Mouse (Mus musculus) brown adipose tissue, adult 24 weeks (tissue): ENCODE measurements around the gene Idi1. TPM values are rescaled to one million over a fixed set of nuclear protein-coding genes. Genes with fewer than 3 reads are reported as not detected.
"Not testable (repeated sequence)": the region's sequence is repeated elsewhere in the genome, so short reads cannot be mapped to it uniquely, and the experiment has no call there.

ENCODE experiments used
- H3K27ac ChIP-seq: fragments of 200-500 bp; replicated peaks from 2 replicates; pipeline ENCODE4 v1.5.1; 2012; ENCODE audit warnings: low read depth, mild to moderate bottlenecking, low read length
- H3K4me1 ChIP-seq: fragments of 200-500 bp; 2 replicates; pipeline ENCODE4 v1.6.1; 2012; ENCODE audit warnings: low read length, mixed read lengths; ENCODE audit not compliant: control insufficient read depth, insufficient read depth, insufficient read length
- H3K4me3 ChIP-seq: fragments of 200-500 bp; 2 replicates; pipeline ENCODE4 v1.5.1; 2012; ENCODE audit warnings: low read depth, mild to moderate bottlenecking, low read length, moderate library complexity; ENCODE audit not compliant: insufficient read depth
- polyA plus RNA-seq: library from polyadenylated mRNA; stranded (reverse); fragments of >200 nt; gene quantifications from 2 replicates; pipeline ENCODE4 v1.2.4, GENCODE M21; 2012; ENCODE audit not compliant: missing spikeins, insufficient read depth, insufficient read length

The Idi1 gene
- polyA plus RNA-seq, 1 experiment = 96.8 TPM

DNA sequence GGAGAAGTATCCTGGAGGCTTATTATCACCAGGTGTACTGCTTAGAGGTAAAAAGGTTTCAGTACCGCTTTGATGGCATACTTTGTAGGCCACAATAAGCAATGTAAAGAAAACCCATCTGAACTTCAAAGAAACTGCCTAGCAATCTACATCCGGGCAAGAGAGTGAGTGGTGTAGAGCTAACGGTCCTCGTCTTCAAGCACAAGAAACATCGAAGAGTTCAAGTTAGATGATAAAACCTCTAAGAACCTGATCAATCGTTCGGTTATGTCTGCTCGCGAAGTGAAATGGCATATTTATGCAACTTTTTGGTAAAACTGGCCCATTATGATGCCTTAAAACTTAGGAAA lies 15.2 kb upstream of the Idi1 start:
- peak overlapping the region; percentile 98 for H3K4me3 ChIP-seq
- H3K4me1 ChIP-seq = peaks cover 8% of the 10 kb centered on the region
- peak overlapping the region; percentile 94 for H3K27ac ChIP-seq

- peaks cover 8% of the 10 kb centered on the region for H3K4me1 ChIP-seq
- H3K4me3 ChIP-seq = peak overlapping the region; percentile 98
- H3K27ac ChIP-seq = peak overlapping the region; percentile 94
Observed at GRCm38 (mm10) chr13:8870510-8871313, 14.6 kb upstream of the Idi1 start.

DNA sequence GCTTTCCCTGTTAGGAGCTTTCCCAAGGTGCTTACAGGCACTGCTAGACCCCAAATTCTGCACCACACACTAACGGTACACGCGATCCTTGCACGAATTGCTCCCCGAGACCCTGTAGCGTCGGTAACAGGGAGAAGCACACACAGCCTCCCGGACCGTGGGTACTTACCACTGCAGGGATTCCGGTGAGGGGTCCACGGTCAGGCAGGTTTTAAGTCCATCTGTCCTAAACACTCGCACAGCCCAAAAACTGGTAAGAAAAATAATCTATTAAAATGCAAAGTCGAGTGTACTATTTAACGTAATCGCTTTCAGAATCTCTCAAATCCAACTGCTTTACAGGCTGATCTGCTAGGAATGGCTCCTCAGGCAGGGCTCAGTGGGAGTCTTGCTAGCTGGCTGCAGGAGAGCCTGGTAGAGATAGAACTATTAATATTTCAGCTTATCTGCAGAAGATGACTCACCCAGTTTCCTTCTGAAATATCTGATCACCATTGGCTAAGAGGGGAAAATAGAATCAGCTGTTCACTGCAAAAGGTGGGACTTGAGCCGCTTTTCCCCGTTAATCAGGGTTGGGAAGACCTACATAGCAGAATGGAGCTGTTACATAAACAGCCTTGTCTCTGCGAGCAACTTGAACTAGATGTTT lies 13.9 kb upstream of the Idi1 start, which contains the start of gene Wdr37:
Wdr37 (minus strand) TSS at position 596 of the 649 bp plus-strand sequence.
- H3K4me1 ChIP-seq = peaks cover 8% of the 10 kb centered on the region; the same call in 1 of the 2 replicates
- H3K4me3 ChIP-seq = peak within 1 kb of the TSS; percentile 98
- peak within 1 kb of the TSS; percentile 94 for H3K27ac ChIP-seq

DNA sequence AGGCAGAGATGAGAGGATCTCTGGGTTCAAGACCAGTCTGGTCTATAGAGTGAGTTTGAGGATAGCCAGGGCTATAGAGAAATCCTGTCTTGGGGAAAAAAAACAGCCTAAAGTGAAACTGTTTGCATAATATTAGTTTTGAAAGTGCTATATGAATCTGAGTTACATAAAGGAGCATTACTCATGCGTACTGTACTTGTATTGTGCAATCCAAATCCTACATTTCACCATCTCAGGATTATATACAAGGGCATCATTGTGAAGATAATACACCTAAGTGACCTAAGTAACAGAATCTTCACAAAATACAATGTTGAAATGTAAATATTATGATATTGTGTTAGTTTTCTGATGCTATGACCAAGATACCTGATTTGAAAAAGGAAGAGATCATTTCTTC lies 11.5 kb upstream of the Idi1 start:
- Histone ChIP-seq H3K4me3 (no peak overlapping the region), H3K27ac (no peak overlapping the region), H3K4me1 (no peaks in the 10 kb centered on the region)

DNA sequence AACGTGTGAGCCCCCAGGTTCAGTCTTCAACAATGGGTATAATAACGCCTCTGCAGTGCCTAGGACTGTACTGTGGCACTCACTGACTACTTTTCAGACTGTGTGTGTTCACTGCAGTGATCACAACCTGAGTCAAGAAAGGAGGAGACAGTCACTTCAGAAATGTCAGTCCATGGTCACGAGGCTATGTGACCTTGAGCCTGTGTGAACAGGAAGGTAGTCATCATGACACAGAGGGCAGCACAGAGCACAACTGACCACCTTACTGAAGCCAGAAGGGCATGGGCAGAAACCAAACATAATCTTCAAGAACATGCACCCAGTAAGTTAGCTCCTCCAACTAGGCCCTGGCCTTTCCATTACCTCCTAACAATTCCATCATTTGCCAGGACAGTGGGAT lies 3.7 kb upstream of the Idi1 start:
- Histone ChIP-seq H3K27ac (no peak overlapping the region), H3K4me1 (no peaks in the 10 kb centered on the region), H3K4me3 (no peak overlapping the region)

DNA sequence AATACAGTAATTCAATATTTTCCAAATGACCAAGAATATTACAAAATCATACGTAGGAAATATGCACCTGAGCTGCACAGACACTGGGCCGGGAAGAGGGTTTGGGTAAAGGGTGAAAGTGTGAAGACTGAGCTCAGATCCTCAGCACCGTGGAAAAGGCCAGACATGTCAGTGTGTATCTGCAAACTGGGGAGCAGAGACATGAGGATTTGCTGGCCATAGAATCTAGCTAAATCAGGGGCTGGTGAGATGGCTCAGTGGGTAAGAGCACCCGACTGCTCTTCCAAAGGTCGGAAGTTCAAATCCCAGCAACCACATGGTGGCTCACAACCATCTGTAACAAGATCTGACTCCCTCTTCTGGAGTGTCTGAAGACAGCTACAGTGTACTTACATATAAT lies 1.4 kb upstream of the Idi1 start:
- H3K4me1 ChIP-seq, H3K27ac ChIP-seq, H3K4me3 ChIP-seq: not testable (repeated sequence)

- H3K4me1 ChIP-seq = no peaks in the 10 kb centered on the region
- peak overlapping the region; percentile 96 for H3K4me3 ChIP-seq
- no peak overlapping the region for H3K27ac ChIP-seq
Observed at GRCm38 (mm10) chr13:8886185-8886560, 872 bp downstream of the Idi1 start.

GRCm38 (mm10) chr13:8888603-8889002 lies 3.3 kb downstream of the Idi1 start:
- Histone ChIP-seq H3K4me1 (no peaks in the 10 kb centered on the region), H3K4me3 (no peak overlapping the region), H3K27ac (no peak overlapping the region)

DNA sequence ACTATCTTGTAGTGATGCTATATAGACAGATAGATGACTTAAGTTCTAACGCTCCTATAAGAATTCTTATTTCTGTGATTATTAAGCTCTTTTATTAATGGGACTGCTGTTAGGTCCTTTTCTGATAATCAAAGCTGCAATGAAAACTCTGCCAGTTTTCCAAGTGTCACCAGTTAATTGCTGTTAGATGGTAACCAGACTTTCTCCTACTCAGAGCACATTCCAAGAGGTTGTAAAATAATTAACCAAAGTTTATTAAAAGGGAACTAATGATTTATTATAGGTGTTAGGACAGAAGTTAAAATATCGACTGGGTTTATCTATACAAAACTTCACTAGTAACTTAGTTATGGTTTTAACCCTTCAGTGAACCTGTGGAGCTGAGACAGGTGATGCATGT lies 20.7 kb downstream of the Idi1 start:
- H3K4me3 ChIP-seq, H3K27ac ChIP-seq, H3K4me1 ChIP-seq: not testable (repeated sequence)

GRCm38 (mm10) chr13:8913890-8914289 lies 28.6 kb downstream of the Idi1 start:
- not testable (repeated sequence) for H3K4me1 ChIP-seq, H3K27ac ChIP-seq, H3K4me3 ChIP-seq

- Histone ChIP-seq H3K4me3 (no peak overlapping the region), H3K27ac (no peak overlapping the region), H3K4me1 (no peaks in the 10 kb centered on the region)
Observed at GRCm38 (mm10) chr13:8933499-8933898, 48.2 kb downstream of the Idi1 start.

DNA sequence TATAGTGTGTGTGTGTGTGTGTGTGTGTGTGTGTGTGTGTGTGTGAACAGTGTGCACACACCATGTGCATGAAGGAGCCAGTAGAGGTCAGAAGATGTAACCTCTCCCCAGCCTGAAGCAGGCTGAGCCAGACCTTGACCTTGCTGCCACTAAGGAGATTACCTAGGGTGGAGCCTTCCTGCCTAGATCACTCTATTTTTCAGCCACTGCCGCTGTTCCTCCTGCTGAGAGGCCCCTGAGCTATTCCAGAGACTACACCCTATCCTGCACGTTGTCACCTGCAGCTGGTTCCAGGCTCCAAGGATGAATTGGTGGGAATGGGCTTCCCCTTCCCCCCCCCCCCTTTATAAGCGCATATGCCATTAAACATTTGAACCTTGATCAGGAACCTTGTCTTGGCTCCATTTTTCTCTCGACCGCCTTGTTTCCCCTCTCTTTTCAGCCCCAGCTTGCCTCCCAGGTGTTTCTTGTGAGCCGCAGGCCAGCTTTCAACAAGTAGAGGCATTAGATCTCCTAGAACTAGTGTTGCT lies 52.4 kb downstream of the Idi1 start:
- not testable (repeated sequence) for H3K4me1 ChIP-seq, H3K27ac ChIP-seq

DNA sequence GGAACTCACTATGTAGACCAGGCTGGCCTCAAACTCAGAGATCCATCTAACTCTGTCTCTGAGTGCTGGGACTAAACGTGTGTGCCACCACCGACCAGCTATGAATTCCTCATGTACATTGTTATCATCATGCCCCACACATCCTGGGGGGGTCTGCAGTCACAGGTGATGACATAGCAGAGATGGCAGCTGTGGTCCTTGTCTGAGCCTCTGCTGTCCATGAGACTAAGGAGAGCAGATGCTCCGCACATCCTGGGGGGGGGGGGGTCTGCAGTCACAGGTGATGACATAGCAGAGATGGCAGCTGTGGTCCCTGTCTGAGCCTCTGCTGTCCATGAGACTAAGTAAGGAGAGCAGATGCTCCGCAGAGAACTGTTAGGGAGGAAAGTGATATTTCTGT lies 55.8 kb downstream of the Idi1 start:
- H3K27ac ChIP-seq, H3K4me3 ChIP-seq, H3K4me1 ChIP-seq: not testable (repeated sequence)

More for the DNA sequence above, 52.4 kb downstream of the Idi1 start:
- H3K4me3 ChIP-seq = not testable (repeated sequence)

DNA sequence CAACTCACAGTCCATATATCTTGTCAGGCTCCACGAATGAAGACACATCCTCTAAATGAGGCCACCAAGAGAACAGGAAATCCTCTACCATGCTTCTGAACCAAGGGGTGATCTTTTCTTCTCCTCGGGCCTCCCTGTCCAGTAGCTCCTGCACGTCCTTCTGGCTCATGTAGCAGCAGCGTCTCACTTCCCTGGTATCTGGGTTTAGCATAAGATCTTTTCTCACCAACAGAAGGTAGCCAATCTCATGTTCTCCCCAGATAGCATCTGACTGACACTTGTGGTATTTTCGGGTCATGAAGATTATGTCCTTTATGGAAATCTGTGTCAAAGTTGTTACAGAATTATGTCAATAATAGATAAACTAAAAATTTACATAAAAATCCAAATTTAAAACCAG lies 56.4 kb downstream of the Idi1 start:
- not testable (repeated sequence) for H3K4me1 ChIP-seq, H3K4me3 ChIP-seq, H3K27ac ChIP-seq
